Mouse (Mus musculus) midbrain, embryonic 16.5 days (tissue): ENCODE measurements around the gene Krt82. TPM values are rescaled to one million over a fixed set of nuclear protein-coding genes. Genes with fewer than 3 reads are reported as not detected.
"Not testable (repeated sequence)": the region's sequence is repeated elsewhere in the genome, so short reads cannot be mapped to it uniquely, and the experiment has no call there.

Source experiments
- ATAC-seq: fragments of 200-750 bp; cut with Nextera tagmentation; 2 replicates; pipeline ENCODE4 v1.8.0; 2017; ENCODE audit warnings: moderate TSS enrichment
- H3K27ac ChIP-seq: fragments of 300-500 bp; sonication (generic); 2 replicates; pipeline ENCODE4 v1.5.1; 2014; ENCODE audit warnings: mild to moderate bottlenecking, low read length, mixed read lengths
- H3K27me3 ChIP-seq: fragments of 300-500 bp; sonication (generic); 2 replicates; pipeline ENCODE4 v1.6.1; 2014; ENCODE audit warnings: low read depth, low read length, mixed read lengths; ENCODE audit not compliant: control insufficient read depth, insufficient read depth
- H3K36me3 ChIP-seq: fragments of 300-500 bp; sonication (generic); 2 replicates; pipeline ENCODE4 v1.6.1; 2014; ENCODE audit warnings: mild to moderate bottlenecking, low read length, moderate library complexity, mixed read lengths; ENCODE audit not compliant: control insufficient read depth, insufficient read depth
- H3K4me1 ChIP-seq: fragments of 300-500 bp; sonication (generic); 2 replicates; pipeline ENCODE4 v1.6.1; 2014; ENCODE audit warnings: mild to moderate bottlenecking, low read length, mixed read lengths; ENCODE audit not compliant: control insufficient read depth, insufficient read depth
- H3K4me2 ChIP-seq: fragments of 300-500 bp; sonication (generic); 2 replicates; pipeline ENCODE4 v1.6.1; 2014; ENCODE audit warnings: mild to moderate bottlenecking, low read length, mixed read lengths
- H3K4me3 ChIP-seq: fragments of 300-500 bp; sonication (generic); 2 replicates; pipeline ENCODE4 v1.5.1; 2014; ENCODE audit warnings: low read depth, mild to moderate bottlenecking, low read length, moderate library complexity, mixed read lengths
- H3K9ac ChIP-seq: fragments of 300-500 bp; sonication (generic); 2 replicates; pipeline ENCODE4 v1.6.1; 2014; ENCODE audit warnings: low read depth, low read length, mixed read lengths
- H3K9me3 ChIP-seq: fragments of 300-500 bp; sonication (generic); replicated peaks from 2 replicates; pipeline ENCODE4 v1.6.1; 2014; ENCODE audit warnings: mild to moderate bottlenecking, low read length, mixed read lengths; ENCODE audit not compliant: control insufficient read depth, poor library complexity, severe bottlenecking
- WGBS: fragments of 180-500 bp; shearing (Covaris S2); extraction: QIAGEN DNeasy Blood & Tissue Kit; methylation state at CpG from one replicate; pipeline ENCODE4 v1.1.7; 2014; 5-methylcytosine and 5-hydroxymethylcytosine counted together
- polyA plus RNA-seq: library from polyadenylated mRNA; unstranded; fragments of >200 nt; fragmentation: Nextera tagmentation; extraction: Ambion mirVana; gene quantifications from 2 replicates; pipeline ENCODE4 v1.2.1, GENCODE M21; 2015

Gene Krt82
- polyA plus RNA-seq, 1 experiment from 2014 or later: not detected

GRCm38 (mm10) chr15:101532720-101533119 lies 17.7 kb downstream of the Krt82 start, which contains the start of gene Krt84:
Gene Krt84, minus strand, starts transcription at chr15:101532820.
- WGBS: 87% methylated on average over 7 of the region's 7 CpGs
- ATAC-seq: no peak

GRCm38 (mm10) chr15:101522556-101523232 lies 27.8 kb downstream of the Krt82 start:
- no peak overlapping the region for H3K4me3 ChIP-seq
- H3K4me1 ChIP-seq: no peaks in the 10 kb centered on the region
- H3K9ac ChIP-seq: no peak overlapping the region
- H3K27me3 ChIP-seq: 0 out of 2 replicates have a peak, but pooled peaks cover 2% of the 10 kb centered on the region
- H3K36me3 ChIP-seq: no peaks in the 10 kb centered on the region
- H3K4me2 ChIP-seq: no peak overlapping the region
- ATAC-seq: no peak
- WGBS: 76% methylated on average over 4 of the region's 4 CpGs
- no peaks in the 10 kb centered on the region for H3K9me3 ChIP-seq
- no peak overlapping the region for H3K27ac ChIP-seq

More at GRCm38 (mm10) chr15:101532720-101533119, 17.7 kb downstream of the Krt82 start, which contains the start of gene Krt84:
- Histone ChIP-seq H3K4me2 (no peak within 1 kb of the TSS), H3K9me3 (no peaks in the 10 kb centered on the region), H3K9ac (no peak within 1 kb of the TSS), H3K27ac (no peak within 1 kb of the TSS), H3K27me3 (no peaks in the 10 kb centered on the region), H3K4me3 (no peak within 1 kb of the TSS), H3K36me3 (no peaks in the 10 kb centered on the region), H3K4me1 (no peaks in the 10 kb centered on the region)

GRCm38 (mm10) chr15:101519792-101520191 lies 30.7 kb downstream of the Krt82 start:
- H3K27ac ChIP-seq: no peak overlapping the region
- H3K36me3 ChIP-seq: no peaks in the 10 kb centered on the region
- no peak for ATAC-seq
- H3K9ac ChIP-seq: no peak overlapping the region
- no peaks in the 10 kb centered on the region for H3K4me1 ChIP-seq
- 0 out of 2 replicates have a peak, but pooled peaks cover 2% of the 10 kb centered on the region for H3K27me3 ChIP-seq
- H3K9me3 ChIP-seq: no peaks in the 10 kb centered on the region
- H3K4me3 ChIP-seq: no peak overlapping the region
- 9% methylated on average over 2 of the region's 2 CpGs for WGBS
- H3K4me2 ChIP-seq: no peak overlapping the region

DNA sequence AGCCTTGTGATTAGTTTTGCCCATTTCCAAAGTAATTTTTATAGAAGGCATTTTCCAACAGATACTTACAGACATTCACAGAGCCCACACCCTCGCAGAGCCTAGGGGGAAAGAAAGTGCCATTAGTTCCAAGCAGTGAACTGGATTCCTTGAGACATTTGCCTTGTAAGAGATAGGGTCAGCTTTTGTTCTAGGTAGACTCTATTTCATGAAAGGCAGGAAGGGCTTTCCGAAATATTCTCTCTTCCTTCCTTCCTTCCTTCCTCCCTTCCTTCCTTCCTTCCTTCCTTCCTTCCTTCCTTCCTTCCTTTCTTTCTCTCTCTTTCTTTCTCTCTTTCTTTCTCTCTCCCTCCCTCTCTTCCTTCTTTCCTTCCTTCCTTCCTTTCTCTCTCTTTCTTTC lies 33.3 kb downstream of the Krt82 start, which contains the start of gene Gm49425:
TSS of gene Gm49425 (minus strand) at position 101 of the 400 bp plus-strand sequence.
- WGBS: 81% methylated on average over 2 of the region's 2 CpGs

GRCm38 (mm10) chr15:101508247-101508646 lies 42.2 kb downstream of the Krt82 start:
- Histone ChIP-seq H3K4me1 (no peaks in the 10 kb centered on the region), H3K27ac (no peak overlapping the region), H3K27me3 (no peaks in the 10 kb centered on the region; the same call in 1 of the 2 replicates), H3K36me3 (no peaks in the 10 kb centered on the region), H3K4me2 (no peak overlapping the region), H3K9me3 (no peaks in the 10 kb centered on the region), H3K4me3 (no peak overlapping the region), H3K9ac (no peak overlapping the region)
- no peak for ATAC-seq
- 91% methylated on average over 9 of the region's 9 CpGs for WGBS

More for the DNA sequence above, 33.3 kb downstream of the Krt82 start, which contains the start of gene Gm49425:
- not testable (repeated sequence) for H3K4me2 ChIP-seq, H3K36me3 ChIP-seq, ATAC-seq, H3K27me3 ChIP-seq, H3K4me1 ChIP-seq, H3K4me3 ChIP-seq, H3K27ac ChIP-seq, H3K9ac ChIP-seq, H3K9me3 ChIP-seq

GRCm38 (mm10) chr15:101506896-101507758 lies 43.3 kb downstream of the Krt82 start:
- ATAC-seq: no peak
- H3K9ac ChIP-seq: no peak overlapping the region
- H3K4me3 ChIP-seq: no peak overlapping the region
- no peaks in the 10 kb centered on the region for H3K4me1 ChIP-seq
- H3K27me3 ChIP-seq: no peaks in the 10 kb centered on the region; the same call in 1 of the 2 replicates
- 59% methylated on average over 14 of the region's 14 CpGs for WGBS
- H3K4me2 ChIP-seq: no peak overlapping the region
- H3K27ac ChIP-seq: no peak overlapping the region
- no peaks in the 10 kb centered on the region for H3K9me3 ChIP-seq
- H3K36me3 ChIP-seq: no peaks in the 10 kb centered on the region

GRCm38 (mm10) chr15:101497181-101497580 lies 53.3 kb downstream of the Krt82 start:
- no peak overlapping the region for H3K9ac ChIP-seq
- H3K4me1 ChIP-seq: no peaks in the 10 kb centered on the region
- H3K4me3 ChIP-seq: no peak overlapping the region
- H3K27ac ChIP-seq: no peak overlapping the region
- no peak overlapping the region for H3K4me2 ChIP-seq
- H3K36me3 ChIP-seq: no peaks in the 10 kb centered on the region
- 80% methylated on average over 2 of the region's 2 CpGs for WGBS
- no peaks in the 10 kb centered on the region for H3K27me3 ChIP-seq
- no peak for ATAC-seq
- H3K9me3 ChIP-seq: no peaks in the 10 kb centered on the region

- no peak for ATAC-seq
- no peak overlapping the region for H3K4me2 ChIP-seq
- no peaks in the 10 kb centered on the region for H3K4me1 ChIP-seq
- no peaks in the 10 kb centered on the region for H3K9me3 ChIP-seq
- no peak overlapping the region for H3K9ac ChIP-seq
- no peaks in the 10 kb centered on the region for H3K36me3 ChIP-seq
- WGBS: 83% methylated on average over 8 of the region's 8 CpGs
- no peaks in the 10 kb centered on the region for H3K27me3 ChIP-seq
- no peak overlapping the region for H3K27ac ChIP-seq
- H3K4me3 ChIP-seq: no peak overlapping the region
Observed at GRCm38 (mm10) chr15:101495266-101495665, 55.2 kb downstream of the Krt82 start.

DNA sequence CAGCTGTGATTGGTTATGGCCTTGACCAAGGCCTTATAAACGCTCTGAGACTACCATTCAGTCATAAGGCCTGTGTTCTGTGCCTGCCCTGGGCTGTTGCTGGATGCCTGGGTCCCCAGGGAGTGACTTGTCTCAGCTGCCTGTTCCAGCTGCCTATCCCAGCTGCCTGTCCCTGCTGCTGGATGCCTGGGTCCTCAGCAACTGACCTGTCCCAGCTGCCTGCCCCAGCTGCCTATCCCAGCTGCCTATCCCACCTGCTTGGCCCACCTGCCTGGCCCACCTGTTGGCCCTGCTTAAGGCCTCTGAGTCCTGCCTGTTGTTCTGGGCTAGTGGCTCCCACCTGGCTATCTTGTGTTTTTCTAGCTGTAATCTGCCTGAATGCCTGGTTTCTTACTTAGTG lies 56.3 kb downstream of the Krt82 start:
- ATAC-seq: no peak
- Histone ChIP-seq H3K27me3 (no peaks in the 10 kb centered on the region), H3K4me1 (no peaks in the 10 kb centered on the region), H3K4me2 (no peak overlapping the region), H3K27ac (no peak overlapping the region), H3K9me3 (no peaks in the 10 kb centered on the region), H3K4me3 (no peak overlapping the region), H3K36me3 (no peaks in the 10 kb centered on the region), H3K9ac (no peak overlapping the region)
- 58% methylated on average over 1 of the region's 1 CpGs for WGBS
